ENCODE assay signal across 25 mouse cellular contexts in the genomic region with DNA sequence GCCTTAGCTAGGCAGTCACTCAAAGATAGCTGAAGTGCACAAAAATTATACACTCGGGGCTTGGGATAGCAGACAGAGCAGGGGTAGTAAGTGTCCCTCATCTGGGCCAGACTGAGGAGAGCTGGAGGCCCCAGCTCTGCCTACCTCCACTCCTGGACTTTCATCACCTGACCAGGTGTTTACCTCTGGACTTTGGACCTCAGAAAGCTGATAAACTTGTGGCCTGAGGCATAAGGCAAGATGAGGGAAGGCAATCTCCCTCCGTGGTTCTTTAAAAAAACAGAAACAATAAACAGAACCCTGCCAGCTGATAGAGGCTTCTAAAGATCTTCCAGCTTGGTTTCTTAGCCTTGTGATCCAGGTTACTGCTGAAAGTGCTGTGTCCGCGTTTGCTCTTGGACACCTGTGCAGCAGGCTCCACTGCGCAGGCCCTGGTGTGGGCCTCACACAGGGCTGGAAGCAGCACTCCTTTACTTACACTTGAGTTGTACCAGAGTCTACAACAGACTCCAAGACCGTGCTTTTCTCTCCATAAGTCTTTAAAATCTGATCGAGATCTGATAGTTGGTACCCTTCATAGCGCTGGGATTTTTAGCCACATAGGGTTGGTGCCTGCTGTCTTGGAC. TPM values are rescaled to one million over a fixed set of nuclear protein-coding genes. Genes with fewer than 3 reads are reported as not detected.
DNase-seq lines count a peak whose midpoint lies in the region; ATAC-seq and TF ChIP-seq lines count a peak whose summit lies in the region.
"Had no signal": no experiment of that assay in that cellular context is flagged by ENCODE, and none has a peak within 500 bp of the region (broad histone marks: within the 10 kb centered on the region; RNA-seq: fewer than 3 reads in every experiment).

No protein-coding gene starts in this region.

- no peaks in the 10 kb centered on the region for H3K9me3 ChIP-seq in intestine, embryonic 16.5 days (ENCODE audit: control insufficient read depth, low read length)
- no peaks in the 10 kb centered on the region for H3K9me3 ChIP-seq in liver, embryonic 16.5 days (replicated peaks; ENCODE audit: control insufficient read depth, low read length)
- no peaks in the 10 kb centered on the region for H3K9me3 ChIP-seq in stomach, postnatal 0 days (ENCODE audit: control insufficient read depth, low read length)
- H3K9me3 ChIP-seq: embryonic facial prominence, embryonic 13.5 days; forebrain, embryonic 13.5 days; heart, embryonic 10.5 days; hindbrain, embryonic 15.5 days; limb, embryonic 15.5 days had no signal

- H3K27ac ChIP-seq in intestine, embryonic 16.5 days (ENCODE audit: low read length) = peak overlapping the region; percentile 91
- no peak overlapping the region for H3K27ac ChIP-seq in liver, embryonic 16.5 days (ENCODE audit: low read length)
- peak overlapping the region; percentile 79 for H3K27ac ChIP-seq in stomach, postnatal 0 days (replicated peaks)
- H3K27ac ChIP-seq: embryonic facial prominence, embryonic 13.5 days; forebrain, embryonic 13.5 days; gastrocnemius, adult 2 months; heart, embryonic 10.5 days; hindbrain, embryonic 15.5 days; limb, embryonic 15.5 days had no signal

- TF ChIP-seq EP300 in stomach, postnatal 0 days (optimal IDR thresholded peaks at IDR 0.05) = no peak

- no peak for TF ChIP-seq CTCF in stomach, postnatal 0 days (IDR thresholded peaks at IDR 0.05; ENCODE audit: low read depth)

- 71% methylated on average over 8 of the region's 8 CpGs for WGBS in intestine, embryonic 16.5 days
- 86% methylated on average over 8 of the region's 8 CpGs for WGBS in liver, embryonic 16.5 days (ENCODE audit: insufficient replicate concordance)
- 73% methylated on average over 8 of the region's 8 CpGs for WGBS in stomach, postnatal 0 days

- H3K4me2 ChIP-seq in intestine, embryonic 16.5 days (ENCODE audit: low read depth, low read length) = peak overlapping the region; percentile 26; the same call in 1 of the 2 replicates
- no peak overlapping the region for H3K4me2 ChIP-seq in liver, embryonic 16.5 days (ENCODE audit: low read depth, low read length)
- H3K4me2 ChIP-seq in stomach, postnatal 0 days (replicated peaks; ENCODE audit: low read depth) = no peak overlapping the region
- H3K4me2 ChIP-seq: embryonic facial prominence, embryonic 13.5 days; forebrain, embryonic 13.5 days; hindbrain, embryonic 15.5 days; limb, embryonic 15.5 days had no signal

- ATAC-seq in intestine, embryonic 16.5 days = peak; percentile 87
- ATAC-seq in liver, embryonic 16.5 days (ENCODE audit: low read depth) = 0 out of 2 replicates have a peak, but pooled peaks have one; percentile 17
- peak; percentile 89 for ATAC-seq in stomach, postnatal 0 days (ENCODE audit: low FRiP score, low TSS enrichment)
- ATAC-seq: forebrain, embryonic 13.5 days; midbrain, embryonic 16.5 days had no signal

- no peaks in the 10 kb centered on the region for H3K27me3 ChIP-seq in intestine, embryonic 16.5 days (replicated peaks; ENCODE audit: control insufficient read depth, insufficient read depth, low read length)
- no peaks in the 10 kb centered on the region for H3K27me3 ChIP-seq in liver, embryonic 16.5 days (ENCODE audit: control insufficient read depth, insufficient read depth, low read depth, low read length)
- H3K27me3 ChIP-seq in stomach, postnatal 0 days (ENCODE audit: control insufficient read depth, insufficient read depth, low read length) = no peaks in the 10 kb centered on the region
- H3K27me3 ChIP-seq: embryonic facial prominence, embryonic 13.5 days; forebrain, embryonic 13.5 days; hindbrain, embryonic 15.5 days; limb, embryonic 15.5 days had no signal

- H3K4me3 ChIP-seq in intestine, embryonic 16.5 days (ENCODE audit: low read length) = no peak overlapping the region
- H3K4me3 ChIP-seq in liver, embryonic 16.5 days (ENCODE audit: low read depth, low read length) = no peak overlapping the region
- no peak overlapping the region for H3K4me3 ChIP-seq in stomach, postnatal 0 days (ENCODE audit: low read depth, low read length)
- H3K4me3 ChIP-seq: embryonic facial prominence, embryonic 13.5 days; erythroblast, embryonic 14.5 days; forebrain, embryonic 13.5 days; gastrocnemius, adult 2 months; heart, embryonic 10.5 days; hindbrain, embryonic 15.5 days; limb, embryonic 15.5 days had no signal

- H3K36me3 ChIP-seq in intestine, embryonic 16.5 days (ENCODE audit: control insufficient read depth, insufficient read depth, low read length) = peaks cover 33% of the 10 kb centered on the region
- H3K36me3 ChIP-seq in liver, embryonic 16.5 days (ENCODE audit: control insufficient read depth, insufficient read depth) = peaks cover 89% of the 10 kb centered on the region
- H3K36me3 ChIP-seq in stomach, postnatal 0 days (ENCODE audit: control insufficient read depth, insufficient read depth, low read length) = peaks cover 29% of the 10 kb centered on the region

- peak; percentile 21 to 52 for DNase-seq in kidney, postnatal 25 days
- DNase-seq in kidney, postnatal 10 days = no peak
- DNase-seq in stomach, postnatal 0 days (ENCODE audit: low spot score) = peak; percentile 73
- no peak for DNase-seq in gastrocnemius, postnatal 25 days
- DNase-seq in retina, embryonic 14.5 days (ENCODE audit: low spot score) = no peak
- DNase-seq: adrenal gland, postnatal 14 days; B cell, adult 2 months; cerebellum, adult 8-10 months; cerebellum, postnatal 36 days; embryo, embryonic 11 days; gastrocnemius, adult 2 months; kidney, adult 18-20 months; left cerebral cortex, postnatal 4 days; thymus, postnatal 25 days had no signal

- H3K9ac ChIP-seq in intestine, embryonic 16.5 days (ENCODE audit: low read depth, low read length) = peak overlapping the region; percentile 53
- no peak overlapping the region for H3K9ac ChIP-seq in liver, embryonic 16.5 days (ENCODE audit: low read depth, low read length)
- H3K9ac ChIP-seq in stomach, postnatal 0 days (ENCODE audit: low read length) = no peak overlapping the region
- H3K9ac ChIP-seq: embryonic facial prominence, embryonic 13.5 days; forebrain, embryonic 13.5 days; hindbrain, embryonic 15.5 days; limb, embryonic 15.5 days had no signal

- H3K4me1 ChIP-seq in intestine, embryonic 16.5 days (ENCODE audit: control insufficient read depth, insufficient read depth, low read length) = peaks cover 23% of the 10 kb centered on the region
- H3K4me1 ChIP-seq in liver, embryonic 16.5 days (ENCODE audit: control insufficient read depth, low read depth, low read length) = peaks cover 8% of the 10 kb centered on the region
- H3K4me1 ChIP-seq in stomach, postnatal 0 days (replicated peaks; ENCODE audit: control insufficient read depth, insufficient read depth) = no peaks in the 10 kb centered on the region
- H3K4me1 ChIP-seq: embryonic facial prominence, embryonic 13.5 days; forebrain, embryonic 13.5 days; hindbrain, embryonic 15.5 days; limb, embryonic 15.5 days had no signal

RNA-seq across cellular contexts. Expression of gene Zc3h4, which starts 19.9 kb away (rescaled TPM):
- polyA plus RNA-seq in intestine, embryonic 16.5 days (2015; fragmentation: Nextera tagmentation; extraction: Ambion mirVana) = 9.6 and 11.1 TPM in 2 replicates
- 7.0 and 7.2 TPM in 2 replicates for polyA plus RNA-seq in liver, embryonic 16.5 days (2015; fragmentation: Nextera tagmentation; extraction: Ambion mirVana)
- 5.9 and 6.2 TPM in 2 replicates for polyA plus RNA-seq in stomach, postnatal 0 days (2015; fragmentation: Nextera tagmentation; extraction: Ambion mirVana)
- total RNA-seq in gastrocnemius, postnatal 25 days (2021) = 10 to 100 TPM; 22.4 to 25.6 TPM

RNA-seq across cellular contexts. Expression of gene Tmem160, which starts 32.0 kb away (rescaled TPM):
- polyA plus RNA-seq in intestine, embryonic 16.5 days (2015; fragmentation: Nextera tagmentation; extraction: Ambion mirVana) = 52.4 and 62.8 TPM in 2 replicates
- polyA plus RNA-seq in liver, embryonic 16.5 days (2015; fragmentation: Nextera tagmentation; extraction: Ambion mirVana) = 23.4 and 23.6 TPM in 2 replicates
- polyA plus RNA-seq in stomach, postnatal 0 days (2015; fragmentation: Nextera tagmentation; extraction: Ambion mirVana) = 71.5 and 75.0 TPM in 2 replicates
- 10 to 100 TPM; 37.4 to 39.4 TPM for total RNA-seq in gastrocnemius, postnatal 25 days (2021)

RNA-seq across cellular contexts. Expression of gene Sae1, which starts 33.0 kb away (rescaled TPM):
- polyA plus RNA-seq in intestine, embryonic 16.5 days (2015; fragmentation: Nextera tagmentation; extraction: Ambion mirVana) = 238 and 263 TPM in 2 replicates
- 84.3 and 90.7 TPM in 2 replicates for polyA plus RNA-seq in liver, embryonic 16.5 days (2015; fragmentation: Nextera tagmentation; extraction: Ambion mirVana)
- 119 and 123 TPM in 2 replicates for polyA plus RNA-seq in stomach, postnatal 0 days (2015; fragmentation: Nextera tagmentation; extraction: Ambion mirVana)
- 10 to 100 TPM; 25.2 to 26.4 TPM for total RNA-seq in gastrocnemius, postnatal 25 days (2021)

RNA-seq across cellular contexts. Expression of gene Npas1, which starts 56.9 kb away (rescaled TPM):
- polyA plus RNA-seq in intestine, embryonic 16.5 days (2015; fragmentation: Nextera tagmentation; extraction: Ambion mirVana) = 0.13 and 0.27 TPM in 2 replicates
- polyA plus RNA-seq in liver, embryonic 16.5 days (2015; fragmentation: Nextera tagmentation; extraction: Ambion mirVana) = 0.12 TPM in 2 replicates
- 0.10 and 0.18 TPM in 2 replicates for polyA plus RNA-seq in stomach, postnatal 0 days (2015; fragmentation: Nextera tagmentation; extraction: Ambion mirVana)
- total RNA-seq in gastrocnemius, postnatal 25 days (2021) = not detected
- total RNA-seq: adrenal gland, postnatal 14 days; gastrocnemius, adult 2 months; hematopoietic stem cell, adult 5-6 weeks had no signal
- polyA plus RNA-seq: erythroblast, embryonic 14.5 days; gonadal fat pad, adult 2 months had no signal

Comparison
In these comparisons a context has a peak if more than half of its experiments do, and no peak if none do; other contexts are left out.
1. DNase-seq: peak in kidney, postnatal 25 days (2 of 2) and stomach, postnatal 0 days (single experiment); none in kidney, postnatal 10 days (single experiment), gastrocnemius, postnatal 25 days (single experiment) and retina, embryonic 14.5 days (single experiment).
2. ATAC-seq: peak in every context shown above with its lines; median percentile 89 in stomach, postnatal 0 days; 87 in intestine, embryonic 16.5 days; 17 in liver, embryonic 16.5 days.